Mouse (Mus musculus) CH12.LX (cell line): ENCODE measurements at regions not wholly inside any gene's neighbourhood (a gene's known extent, or its start where the extent isn't known, plus 50 kb on each side); places are given as distances from the start of the nearest gene placed in this dataset.

Experiments
- BHLHE40 ChIP-seq: IDR thresholded peaks from 2 replicates; pipeline ENCODE4 v1.6.1; 2011; ENCODE audit warnings: mild to moderate bottlenecking, low read depth, low read length, improper control_type of control experiment
- CHD1 ChIP-seq: IDR thresholded peaks from 2 replicates; pipeline ENCODE4 v1.6.1; 2012; ENCODE audit warnings: low read depth, low read length, improper control_type of control experiment, inconsistent platforms
- CHD2 ChIP-seq: IDR thresholded peaks from 2 replicates; pipeline ENCODE4 v1.6.1; 2011; ENCODE audit warnings: low read length, improper control_type of control experiment
- CTCF ChIP-seq, 2 experiments: IDR thresholded peaks in 1 of 2; conservative IDR thresholded peaks in 1 of 2; 2 replicates each; pipeline ENCODE4 v1.5.1; 2011 to 2012; ENCODE audit warnings: low read depth in 2 of 2, low read length in 2 of 2, improper control_type of control experiment in 1 of 2, inconsistent platforms in 1 of 2, mild to moderate bottlenecking in 1 of 2, moderate library complexity in 1 of 2
- EP300 ChIP-seq: IDR thresholded peaks from 2 replicates; pipeline ENCODE4 v1.6.1; 2011; ENCODE audit warnings: low read length, improper control_type of control experiment
- JUND ChIP-seq: conservative IDR thresholded peaks from 2 replicates; pipeline ENCODE4 v1.6.1; 2011; ENCODE audit warnings: low read depth, low read length, improper control_type of control experiment
- NELFE ChIP-seq: IDR thresholded peaks from 2 replicates; pipeline ENCODE4 v1.6.1; 2011; ENCODE audit warnings: low read depth, low read length, improper control_type of control experiment
- POLR2A ChIP-seq: IDR thresholded peaks from 2 replicates; pipeline ENCODE4 v1.6.1; 2011; ENCODE audit warnings: low read depth, mild to moderate bottlenecking, improper control_type of control experiment, low read length
- UBTF ChIP-seq: IDR thresholded peaks from 2 replicates; pipeline ENCODE4 v1.6.1; 2012; ENCODE audit warnings: low read depth, mild to moderate bottlenecking, inconsistent platforms, low read length, improper control_type of control experiment, moderate library complexity
- USF1 ChIP-seq: IDR thresholded peaks from 2 replicates; pipeline ENCODE4 v1.6.1; 2014; ENCODE audit warnings: low read depth, mild to moderate bottlenecking, inconsistent platforms, low read length, improper control_type of control experiment
- ZNF384 ChIP-seq: IDR thresholded peaks from 2 replicates; pipeline ENCODE4 v1.6.1; 2012; ENCODE audit warnings: low read depth, low read length, improper control_type of control experiment, inconsistent platforms

DNA sequence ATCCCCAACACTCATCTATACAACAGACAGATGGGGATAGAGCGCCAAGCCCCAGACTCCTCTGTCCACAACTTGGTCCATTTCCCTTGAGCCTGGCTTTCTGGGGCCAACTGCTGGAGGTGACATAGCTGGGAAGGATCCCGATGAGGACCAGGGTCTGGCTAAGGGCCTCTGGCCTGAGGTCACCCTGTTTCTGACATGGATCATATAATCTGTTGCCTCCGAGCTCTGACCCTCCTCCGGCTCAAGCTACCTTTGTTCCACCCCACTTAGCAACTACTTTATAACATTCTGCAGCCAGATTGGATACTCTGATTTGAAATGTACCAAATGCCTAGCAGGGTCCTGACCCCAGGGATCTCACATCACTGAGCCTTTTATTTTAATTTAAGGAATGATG is 76.8 kb upstream of the Spata13 start:
- no peak for TF ChIP-seq EP300
- no peak for TF ChIP-seq JUND
- TF ChIP-seq CHD1, result no peak
- no peak for TF ChIP-seq CHD2
- no peak for TF ChIP-seq ZNF384
- no peak for TF ChIP-seq POLR2A
- no peak for TF ChIP-seq CTCF (conservative IDR thresholded peaks at IDR 0.05 in 1 of 2, IDR thresholded peaks at IDR 0.05 in 1 of 2; ENCODE audit: low read depth in 2 of 2, low read length in 2 of 2)
- no peak for TF ChIP-seq NELFE
- no peak for TF ChIP-seq UBTF
- no peak for TF ChIP-seq USF1
- no peak for TF ChIP-seq BHLHE40
